Mouse (Mus musculus): ENCODE measurements around the gene Llph. TPM values are rescaled to one million over a fixed set of nuclear protein-coding genes. Genes with fewer than 3 reads are reported as not detected.

Llph gene
- polyA plus RNA-seq, 1 experiment from 2014 or later = 39.6 TPM

DNA sequence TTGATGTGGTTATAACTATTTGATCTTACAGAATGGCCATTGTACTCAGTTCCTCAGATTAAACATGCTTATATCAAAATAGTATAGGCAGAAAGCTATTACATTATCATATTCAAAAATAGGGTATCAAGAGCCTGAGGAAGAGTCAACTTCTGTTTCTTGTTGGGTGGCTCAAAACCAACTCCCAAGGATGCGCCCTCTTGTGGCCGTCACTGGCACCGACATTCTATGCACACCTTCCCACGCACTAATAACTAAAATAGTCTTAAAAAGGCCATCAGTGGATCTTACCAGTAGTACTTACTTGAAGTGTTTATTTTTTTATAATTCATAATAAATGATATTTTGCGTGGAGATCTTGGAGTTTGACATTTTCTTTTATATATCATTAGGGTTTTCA, 4.8 kb downstream of the Llph start:
- Histone ChIP-seq H3K36me3 (replicated peaks) (peaks cover 2% of the 10 kb centered on the region; the same call in 1 of the 2 replicates), H3K27ac (no peak overlapping the region), H3K4me1 (peaks cover 19% of the 10 kb centered on the region), H3K27me3 (replicated peaks) (no peaks in the 10 kb centered on the region), H3K9me3 (no peaks in the 10 kb centered on the region), H3K4me2 (no peak overlapping the region), H3K4me3 (no peak overlapping the region), H3K9ac (no peak overlapping the region)
- no peak for ATAC-seq (replicated peaks)
- WGBS = 32% methylated on average over 5 of the region's 5 CpGs

DNA sequence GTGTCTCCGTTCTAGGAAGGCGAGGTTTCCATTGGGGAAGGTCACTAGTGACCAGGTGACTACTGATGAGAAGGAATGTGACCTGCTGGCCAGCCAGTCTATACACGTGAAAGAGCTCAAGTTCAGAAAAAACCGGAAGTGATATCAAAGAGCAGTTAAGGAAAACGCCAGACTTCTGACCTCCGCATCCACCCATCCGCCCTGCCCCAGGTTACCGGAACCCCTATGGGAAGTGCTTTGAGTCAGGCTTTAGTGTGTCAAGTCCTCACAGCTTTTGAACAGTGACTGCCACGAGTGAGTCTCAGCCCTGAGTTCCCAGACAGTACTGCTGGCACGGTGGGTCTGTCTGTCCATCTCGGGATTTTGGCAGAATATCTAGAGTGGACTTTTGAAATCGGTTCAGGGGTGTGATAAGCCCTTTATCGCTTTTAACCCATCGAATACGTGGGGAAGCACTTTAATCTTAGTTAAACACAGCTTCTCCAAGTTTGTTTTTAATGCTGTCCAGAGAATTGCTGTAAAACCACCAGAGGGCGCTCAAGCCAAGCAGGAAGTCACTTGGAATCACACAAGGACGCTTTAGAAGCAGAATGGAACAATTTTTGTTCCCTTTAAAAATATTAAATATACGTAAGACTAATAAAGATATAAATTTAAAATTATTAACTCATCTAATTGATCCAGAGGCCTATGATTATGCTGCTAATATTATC, 6.9 kb downstream of the Llph start:
- peaks cover 5% of the 10 kb centered on the region; the same call in 1 of the 2 replicates for H3K4me1 ChIP-seq
- no peak overlapping the region for H3K4me3 ChIP-seq
- H3K36me3 ChIP-seq (replicated peaks) = peaks cover 2% of the 10 kb centered on the region; the same call in 1 of the 2 replicates
- no peak; the same call in 1 of the 2 replicates for ATAC-seq (replicated peaks)
- no peak overlapping the region for H3K4me2 ChIP-seq
- no peak overlapping the region for H3K27ac ChIP-seq
- H3K9ac ChIP-seq = no peak overlapping the region
- WGBS = 30% methylated on average over 18 of the region's 18 CpGs
- H3K9me3 ChIP-seq = no peaks in the 10 kb centered on the region
- H3K27me3 ChIP-seq (replicated peaks) = no peaks in the 10 kb centered on the region

DNA sequence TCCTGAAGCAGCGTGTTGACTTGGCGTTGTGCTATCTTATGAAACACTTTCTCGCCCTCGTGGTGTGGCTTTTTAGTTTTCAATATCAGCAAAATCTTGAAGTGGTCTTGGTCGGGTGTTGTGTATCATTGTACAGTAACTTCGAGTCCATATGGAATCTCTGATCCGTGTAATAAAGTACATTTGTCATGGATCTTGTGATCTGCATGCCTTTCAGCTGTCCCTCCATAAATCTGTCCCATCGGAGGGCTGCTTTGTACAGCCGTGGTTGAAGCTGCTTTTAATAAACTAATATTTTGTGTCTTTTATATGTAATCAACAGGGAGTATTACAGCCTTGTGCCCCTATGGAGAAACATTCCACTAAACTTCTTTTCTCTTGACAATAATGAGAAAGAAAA, 10.0 kb downstream of the Llph start:
- Histone ChIP-seq H3K9me3 (no peaks in the 10 kb centered on the region), H3K27me3 (replicated peaks) (no peaks in the 10 kb centered on the region), H3K4me1 (no peaks in the 10 kb centered on the region), H3K4me3 (no peak overlapping the region), H3K36me3 (replicated peaks) (no peaks in the 10 kb centered on the region), H3K27ac (no peak overlapping the region), H3K4me2 (no peak overlapping the region), H3K9ac (no peak overlapping the region)
- WGBS = 84% methylated on average over 9 of the region's 9 CpGs
- ATAC-seq (replicated peaks) = no peak

DNA sequence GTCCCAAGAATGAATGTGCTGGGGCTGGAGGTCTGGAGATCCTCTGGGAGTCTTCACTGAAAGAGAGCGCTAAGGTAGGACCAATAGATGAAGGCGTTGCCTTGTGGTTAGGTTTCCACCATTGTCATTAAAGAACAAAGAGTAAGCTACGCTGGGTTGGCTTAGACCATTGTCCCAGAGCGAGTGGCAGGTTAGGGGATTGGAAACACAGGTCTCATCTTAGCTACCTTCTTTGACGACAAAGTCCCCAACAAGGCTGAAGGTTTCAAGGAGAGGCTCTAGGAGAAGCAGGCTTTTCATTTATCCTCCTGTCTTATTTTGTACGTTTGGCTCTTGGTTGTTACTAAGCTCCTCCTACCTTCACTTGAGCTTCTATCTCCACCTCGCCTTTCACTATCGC, 11.4 kb downstream of the Llph start:
- Histone ChIP-seq H3K9me3 (no peaks in the 10 kb centered on the region), H3K4me3 (no peak overlapping the region), H3K27me3 (replicated peaks) (no peaks in the 10 kb centered on the region), H3K9ac (no peak overlapping the region), H3K4me2 (no peak overlapping the region), H3K27ac (no peak overlapping the region), H3K4me1 (no peaks in the 10 kb centered on the region), H3K36me3 (replicated peaks) (no peaks in the 10 kb centered on the region)
- no peak for ATAC-seq (replicated peaks)
- WGBS = 84% methylated on average over 8 of the region's 8 CpGs

DNA sequence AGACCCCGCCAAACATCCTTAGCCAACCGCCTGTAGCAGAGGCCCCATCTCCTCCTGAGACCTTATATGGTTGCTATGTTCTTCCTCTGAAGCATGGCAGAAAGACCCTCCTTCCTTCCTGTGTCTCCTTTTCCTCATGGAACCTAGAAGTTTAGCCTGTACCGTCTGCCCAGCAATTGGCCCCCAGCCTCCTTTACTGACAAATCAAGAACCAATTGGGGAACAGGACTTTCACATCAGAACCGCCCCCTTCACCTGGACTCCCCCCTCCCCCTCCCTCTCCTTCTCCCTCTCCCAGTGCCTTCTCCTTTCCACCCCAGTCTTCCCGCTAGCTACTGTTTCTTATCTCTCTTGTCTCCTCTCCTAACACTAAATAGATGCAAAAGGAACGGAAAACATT, 12.6 kb downstream of the Llph start:
- no peaks in the 10 kb centered on the region for H3K36me3 ChIP-seq (replicated peaks)
- no peak overlapping the region for H3K27ac ChIP-seq
- no peak overlapping the region for H3K4me3 ChIP-seq
- H3K4me2 ChIP-seq = no peak overlapping the region
- H3K27me3 ChIP-seq (replicated peaks) = no peaks in the 10 kb centered on the region
- H3K9me3 ChIP-seq = no peaks in the 10 kb centered on the region
- WGBS = 63% methylated on average over 6 of the region's 6 CpGs
- H3K9ac ChIP-seq = no peak overlapping the region
- H3K4me1 ChIP-seq = no peaks in the 10 kb centered on the region
- ATAC-seq (replicated peaks) = no peak

DNA sequence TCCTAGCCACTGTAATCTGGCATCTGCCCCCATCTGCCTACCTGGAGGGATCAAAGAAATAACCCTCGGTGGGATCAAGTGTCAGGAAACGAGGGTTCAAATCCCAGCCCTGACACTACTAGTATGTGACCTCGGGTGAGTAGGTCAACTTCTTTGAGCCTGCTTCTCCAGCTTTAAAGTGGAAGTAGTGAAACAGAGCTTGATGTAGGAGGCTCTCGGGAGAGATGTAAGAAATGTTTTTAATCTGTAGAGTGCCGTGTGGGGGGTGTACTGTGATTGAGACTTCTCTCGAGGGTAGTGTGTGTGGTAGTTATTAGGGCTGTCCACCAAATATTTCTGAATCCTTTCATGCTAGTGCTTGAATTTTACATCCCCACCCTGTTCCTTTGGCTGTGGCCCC, 15.6 kb downstream of the Llph start:
- no peak overlapping the region for H3K9ac ChIP-seq
- no peaks in the 10 kb centered on the region for H3K4me1 ChIP-seq
- no peak overlapping the region for H3K4me3 ChIP-seq
- ATAC-seq (replicated peaks) = no peak
- H3K27ac ChIP-seq = no peak overlapping the region
- H3K4me2 ChIP-seq = no peak overlapping the region
- no peaks in the 10 kb centered on the region for H3K9me3 ChIP-seq
- no peaks in the 10 kb centered on the region for H3K36me3 ChIP-seq (replicated peaks)
- no peaks in the 10 kb centered on the region for H3K27me3 ChIP-seq (replicated peaks)
- 66% methylated on average over 6 of the region's 6 CpGs for WGBS

DNA sequence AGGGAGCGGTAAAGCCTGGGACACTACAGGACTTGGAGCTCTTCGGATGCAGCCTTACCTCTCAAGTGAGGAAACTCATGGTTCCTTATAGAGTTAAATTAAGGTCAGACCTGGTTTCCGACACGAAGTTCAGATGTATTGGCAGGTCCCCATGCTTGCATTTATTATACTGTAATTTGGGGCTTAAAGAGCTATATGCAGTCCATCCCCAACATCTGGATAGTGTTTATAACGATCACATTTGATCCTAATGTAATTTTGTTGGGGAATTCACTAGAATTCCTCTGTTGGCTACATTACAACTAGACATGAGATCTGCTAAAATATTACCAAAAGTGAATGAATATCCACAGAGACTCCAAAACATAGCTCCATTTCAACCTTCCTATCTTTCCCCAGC, 18.8 kb downstream of the Llph start:
- 85% methylated on average over 5 of the region's 5 CpGs for WGBS
- no peaks in the 10 kb centered on the region for H3K27me3 ChIP-seq (replicated peaks)
- no peak overlapping the region for H3K27ac ChIP-seq
- H3K4me1 ChIP-seq = no peaks in the 10 kb centered on the region
- no peak overlapping the region for H3K4me3 ChIP-seq
- no peaks in the 10 kb centered on the region for H3K36me3 ChIP-seq (replicated peaks)
- H3K9ac ChIP-seq = no peak overlapping the region
- ATAC-seq (replicated peaks) = no peak
- no peak overlapping the region for H3K4me2 ChIP-seq
- no peaks in the 10 kb centered on the region for H3K9me3 ChIP-seq

DNA sequence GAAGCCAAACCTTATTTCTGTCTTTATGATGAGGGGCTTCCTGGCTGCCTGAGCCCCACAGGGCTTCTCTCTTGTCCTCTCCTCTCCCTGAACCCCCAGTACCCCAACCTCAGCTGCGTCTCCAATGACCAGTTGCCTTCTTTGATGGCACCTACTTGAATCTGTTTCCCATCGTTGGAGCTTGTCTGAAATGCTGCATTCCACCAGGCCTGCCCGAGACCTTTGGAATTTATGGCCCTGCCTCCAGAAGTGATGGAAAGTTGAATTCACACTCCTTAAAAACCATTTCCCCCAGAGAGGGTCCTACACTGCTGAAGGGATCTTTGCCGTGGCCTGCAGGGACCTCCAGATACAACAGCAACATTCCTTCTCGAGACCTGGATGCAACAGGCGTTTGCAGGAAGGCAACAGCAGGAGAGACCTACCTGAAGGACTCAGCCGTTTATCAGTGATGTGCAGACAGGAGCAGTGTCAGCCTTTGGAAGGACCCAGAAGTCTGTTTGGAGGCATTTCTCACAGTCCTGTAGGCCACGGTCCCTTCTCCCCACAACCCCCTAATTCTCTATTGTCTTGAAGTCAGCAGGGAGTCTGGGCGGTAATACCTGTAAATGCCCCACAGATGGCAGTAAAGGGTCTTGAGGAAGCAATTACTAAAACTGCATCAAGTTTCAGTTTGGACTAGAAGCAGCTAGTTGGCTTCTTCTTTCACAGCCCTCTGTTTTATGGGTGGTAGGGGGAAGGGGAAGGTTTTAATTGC, 20.3 kb downstream of the Llph start:
- 52% methylated on average over 9 of the region's 9 CpGs for WGBS

DNA sequence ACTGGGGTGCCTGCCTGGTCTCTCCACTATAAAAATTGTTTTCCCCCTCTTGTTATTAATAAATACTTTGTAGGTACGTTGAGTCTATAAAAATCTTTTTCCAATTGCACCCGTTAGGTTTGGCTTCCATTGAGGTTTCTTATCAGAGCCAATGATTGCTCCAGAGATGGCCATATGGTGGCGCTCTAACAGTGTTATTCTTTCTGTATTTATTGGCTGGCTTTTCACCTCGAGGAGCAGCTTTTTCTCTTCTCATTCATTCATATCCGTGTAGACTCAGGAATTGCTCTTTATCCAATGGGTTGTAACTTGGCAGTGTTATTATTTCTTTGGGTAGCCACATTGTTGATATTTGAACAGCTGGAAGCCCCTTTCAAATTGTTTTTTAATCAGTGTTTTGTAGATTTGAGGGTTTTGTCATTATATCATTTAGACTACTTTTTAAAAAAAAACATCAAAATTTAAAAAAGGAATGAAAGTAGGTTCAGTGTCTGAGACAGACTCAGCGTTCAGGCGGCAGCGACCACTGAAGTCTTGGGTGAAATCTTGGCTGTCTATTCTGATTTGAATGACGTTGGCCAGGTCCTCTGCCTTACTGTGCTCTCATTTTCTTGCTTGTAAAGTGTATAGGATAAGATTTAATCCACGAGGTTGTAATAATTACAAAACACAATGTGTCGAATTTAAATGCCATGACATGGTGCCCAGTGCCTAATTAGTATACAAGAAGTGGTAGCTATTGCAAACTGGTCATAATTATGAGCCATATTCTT, 24.2 kb downstream of the Llph start:
- H3K27ac ChIP-seq = no peak overlapping the region
- H3K4me1 ChIP-seq = no peaks in the 10 kb centered on the region
- H3K9ac ChIP-seq = no peak overlapping the region
- H3K27me3 ChIP-seq (replicated peaks) = no peaks in the 10 kb centered on the region
- no peak overlapping the region for H3K4me3 ChIP-seq
- no peaks in the 10 kb centered on the region for H3K9me3 ChIP-seq
- H3K4me2 ChIP-seq = no peak overlapping the region
- H3K36me3 ChIP-seq (replicated peaks) = no peaks in the 10 kb centered on the region
- no peak for ATAC-seq (replicated peaks)
- WGBS = 59% methylated on average over 11 of the region's 11 CpGs

More for the DNA sequence above, 20.3 kb downstream of the Llph start:
- Histone ChIP-seq H3K36me3 (replicated peaks) (no peaks in the 10 kb centered on the region), H3K9me3 (no peaks in the 10 kb centered on the region), H3K27ac (no peak overlapping the region), H3K4me3 (no peak overlapping the region), H3K4me2 (no peak overlapping the region), H3K27me3 (replicated peaks) (no peaks in the 10 kb centered on the region), H3K9ac (no peak overlapping the region), H3K4me1 (no peaks in the 10 kb centered on the region)
- ATAC-seq (replicated peaks) = no peak

DNA sequence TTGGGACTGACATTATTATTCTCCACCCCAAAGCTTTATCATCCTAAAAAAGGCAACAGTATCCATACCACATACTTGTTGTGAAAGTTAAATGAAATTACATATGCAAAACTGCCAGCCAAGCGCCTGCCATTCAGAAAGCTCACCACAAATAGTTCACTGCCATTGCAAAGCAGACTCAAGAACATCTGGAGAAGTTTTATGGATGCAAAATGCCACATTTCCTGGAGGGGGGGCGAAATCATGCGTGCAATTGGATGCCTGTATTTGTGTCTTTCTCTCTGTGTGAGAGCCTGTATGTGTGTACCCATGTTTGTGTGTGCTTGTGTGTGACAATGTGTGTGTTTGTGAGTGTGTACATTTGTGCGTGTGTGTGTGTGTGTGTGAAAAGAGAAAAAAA, 24.9 kb downstream of the Llph start:
- no peaks in the 10 kb centered on the region for H3K27me3 ChIP-seq (replicated peaks)
- H3K27ac ChIP-seq = no peak overlapping the region
- 94% methylated on average over 4 of the region's 4 CpGs for WGBS
- H3K4me1 ChIP-seq = no peaks in the 10 kb centered on the region
- H3K4me2 ChIP-seq = no peak overlapping the region
- H3K9me3 ChIP-seq = no peaks in the 10 kb centered on the region
- ATAC-seq (replicated peaks) = no peak
- no peak overlapping the region for H3K4me3 ChIP-seq
- H3K36me3 ChIP-seq (replicated peaks) = no peaks in the 10 kb centered on the region
- H3K9ac ChIP-seq = no peak overlapping the region

DNA sequence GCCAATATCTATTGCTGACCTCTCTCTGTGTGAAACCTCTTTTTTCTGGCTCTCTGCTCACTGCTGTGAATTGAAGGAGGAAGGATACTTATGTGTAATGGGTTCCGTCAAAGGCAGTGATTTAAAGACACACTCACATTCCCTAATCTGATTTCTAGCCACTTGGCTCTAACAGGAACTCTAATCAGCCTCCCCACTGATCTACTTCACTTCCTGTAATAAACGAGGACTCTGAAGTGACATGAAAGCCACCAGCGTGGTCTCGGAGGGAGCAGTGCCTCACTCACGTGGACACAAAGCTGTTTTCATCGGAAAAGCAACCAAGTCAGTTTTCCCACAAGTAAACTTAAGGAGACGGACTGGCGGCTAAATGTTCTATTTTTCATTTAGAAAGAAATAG, 25.9 kb downstream of the Llph start:
- no peaks in the 10 kb centered on the region for H3K27me3 ChIP-seq (replicated peaks)
- 50% methylated on average over 8 of the region's 8 CpGs for WGBS
- no peak overlapping the region for H3K4me3 ChIP-seq
- H3K36me3 ChIP-seq (replicated peaks) = no peaks in the 10 kb centered on the region
- H3K9me3 ChIP-seq = no peaks in the 10 kb centered on the region
- H3K27ac ChIP-seq = no peak overlapping the region
- no peak for ATAC-seq (replicated peaks)
- H3K4me1 ChIP-seq = no peaks in the 10 kb centered on the region
- no peak overlapping the region for H3K4me2 ChIP-seq
- no peak overlapping the region for H3K9ac ChIP-seq

DNA sequence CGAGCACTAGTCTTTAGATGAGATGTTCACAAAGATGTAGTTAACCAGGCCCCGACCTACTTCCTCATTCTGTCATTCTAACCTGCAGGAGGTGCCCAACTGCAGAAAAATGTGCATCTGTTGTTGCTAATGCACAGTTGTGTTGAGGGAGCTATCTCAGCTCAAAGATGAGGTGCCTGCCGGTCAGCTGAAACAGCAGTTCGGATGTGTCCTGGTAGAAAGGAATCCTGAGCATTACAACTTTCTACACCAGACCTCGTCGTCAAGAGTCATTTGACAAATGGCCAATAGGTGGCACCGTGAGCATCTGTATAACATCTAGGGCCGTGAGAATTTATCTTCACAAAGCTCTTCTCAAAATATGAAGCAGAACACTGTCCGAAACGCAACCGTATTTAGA, 30.4 kb downstream of the Llph start:
- no peaks in the 10 kb centered on the region for H3K4me1 ChIP-seq
- no peaks in the 10 kb centered on the region for H3K27me3 ChIP-seq (replicated peaks)
- 0 out of 2 replicates have a peak, but pooled peaks have one; percentile 48 for ATAC-seq (replicated peaks)
- H3K27ac ChIP-seq = no peak overlapping the region
- 27% methylated on average over 11 of the region's 11 CpGs for WGBS
- H3K4me2 ChIP-seq = no peak overlapping the region
- H3K4me3 ChIP-seq = no peak overlapping the region
- H3K9ac ChIP-seq = no peak overlapping the region
- no peaks in the 10 kb centered on the region for H3K9me3 ChIP-seq
- no peaks in the 10 kb centered on the region for H3K36me3 ChIP-seq (replicated peaks)
